Mouse (Mus musculus) liver, embryonic 15.5 days (tissue): Measurements from ENCODE around the gene Chrm3. TPM values are rescaled to one million over a fixed set of nuclear protein-coding genes. Genes with fewer than 3 reads are reported as not detected.

Experiments
- ATAC-seq: fragments of 200-750 bp; cut with Nextera tagmentation; 2 replicates; pipeline ENCODE4 v1.8.0; 2017; ENCODE audit warnings: moderate number of reproducible peaks, mild to moderate bottlenecking, moderate library complexity; ENCODE audit not compliant: insufficient read depth
- H3K27ac ChIP-seq: fragments of 300-500 bp; sonication (generic); replicated peaks from 2 replicates; pipeline ENCODE4 v1.5.1; 2015; ENCODE audit warnings: mild to moderate bottlenecking, inconsistent platforms
- H3K27me3 ChIP-seq: fragments of 300-500 bp; sonication (generic); 2 replicates; pipeline ENCODE4 v1.6.1; 2015; ENCODE audit warnings: mild to moderate bottlenecking, inconsistent platforms
- H3K36me3 ChIP-seq: fragments of 300-500 bp; sonication (generic); replicated peaks from 2 replicates; pipeline ENCODE4 v1.6.1; 2015; ENCODE audit warnings: moderate library complexity, mild to moderate bottlenecking, inconsistent platforms
- H3K4me1 ChIP-seq: fragments of 300-500 bp; sonication (generic); replicated peaks from 2 replicates; pipeline ENCODE4 v1.6.1; 2015; ENCODE audit warnings: inconsistent platforms
- H3K4me2 ChIP-seq: fragments of 300-500 bp; sonication (generic); 2 replicates; pipeline ENCODE4 v1.6.1; 2015; ENCODE audit warnings: moderate library complexity, mild to moderate bottlenecking, inconsistent platforms
- H3K4me3 ChIP-seq: fragments of 300-500 bp; sonication (generic); replicated peaks from 2 replicates; pipeline ENCODE4 v1.5.1; 2015; ENCODE audit warnings: mild to moderate bottlenecking, inconsistent platforms
- H3K9ac ChIP-seq: fragments of 300-500 bp; sonication (generic); 2 replicates; pipeline ENCODE4 v1.6.1; 2015; ENCODE audit warnings: moderate library complexity, mild to moderate bottlenecking, inconsistent platforms
- H3K9me3 ChIP-seq: fragments of 300-500 bp; sonication (generic); replicated peaks from 2 replicates; pipeline ENCODE4 v1.6.1; 2016; ENCODE audit warnings: inconsistent platforms
- WGBS: fragments of 180-500 bp; shearing (Covaris S2); methylation state at CpG from one replicate; pipeline ENCODE4 v1.1.7; 2015; ENCODE audit warnings: mixed read lengths; ENCODE audit not compliant: insufficient replicate concordance; 5-methylcytosine and 5-hydroxymethylcytosine counted together
- polyA plus RNA-seq: library from polyadenylated mRNA; unstranded; fragments of >200 nt; fragmentation: Nextera tagmentation; extraction: Ambion mirVana; gene quantifications from 2 replicates; pipeline ENCODE4 v1.2.1, GENCODE M21; 2015

Gene Chrm3
- polyA plus RNA-seq, 1 experiment from 2014 or later: not detected

- WGBS: 60% methylated on average over 2 of the region's 2 CpGs
- no peak for ATAC-seq
- H3K9ac ChIP-seq: no peak overlapping the region
- H3K4me3 ChIP-seq: no peak overlapping the region
- H3K9me3 ChIP-seq: no peaks in the 10 kb centered on the region
- H3K27ac ChIP-seq: no peak overlapping the region
- no peaks in the 10 kb centered on the region for H3K36me3 ChIP-seq
- H3K27me3 ChIP-seq: no peaks in the 10 kb centered on the region
- no peak overlapping the region for H3K4me2 ChIP-seq
- no peaks in the 10 kb centered on the region for H3K4me1 ChIP-seq
Observed at GRCm38 (mm10) chr13:9973742-9974321, 386.8 kb downstream of the Chrm3 start.

- Histone ChIP-seq H3K27ac (no peak overlapping the region), H3K36me3 (no peaks in the 10 kb centered on the region), H3K9ac (no peak overlapping the region), H3K4me2 (no peak overlapping the region), H3K9me3 (no peaks in the 10 kb centered on the region), H3K4me1 (no peaks in the 10 kb centered on the region), H3K27me3 (no peaks in the 10 kb centered on the region), H3K4me3 (no peak overlapping the region)
- ATAC-seq: no peak
- 54% methylated on average over 4 of the region's 4 CpGs for WGBS
Observed at GRCm38 (mm10) chr13:9971845-9972244, 388.8 kb downstream of the Chrm3 start.

GRCm38 (mm10) chr13:9952619-9953018 lies 408.0 kb downstream of the Chrm3 start:
- Histone ChIP-seq H3K4me2 (no peak overlapping the region), H3K9ac (no peak overlapping the region), H3K4me3 (no peak overlapping the region)

GRCm38 (mm10) chr13:9951376-9951775 lies 409.3 kb downstream of the Chrm3 start:
- H3K27me3 ChIP-seq: no peaks in the 10 kb centered on the region
- ATAC-seq: no peak
- no peaks in the 10 kb centered on the region for H3K36me3 ChIP-seq
- H3K4me2 ChIP-seq: no peak overlapping the region
- H3K9ac ChIP-seq: no peak overlapping the region
- no peaks in the 10 kb centered on the region for H3K9me3 ChIP-seq
- 58% methylated on average over 1 of the region's 1 CpGs for WGBS
- no peak overlapping the region for H3K4me3 ChIP-seq
- no peak overlapping the region for H3K27ac ChIP-seq
- H3K4me1 ChIP-seq: no peaks in the 10 kb centered on the region

More at GRCm38 (mm10) chr13:9952619-9953018, 408.0 kb downstream of the Chrm3 start:
- Histone ChIP-seq H3K27me3 (no peaks in the 10 kb centered on the region), H3K4me1 (no peaks in the 10 kb centered on the region), H3K9me3 (no peaks in the 10 kb centered on the region), H3K36me3 (no peaks in the 10 kb centered on the region), H3K27ac (no peak overlapping the region)
- ATAC-seq: no peak

- Histone ChIP-seq H3K36me3 (no peaks in the 10 kb centered on the region), H3K9ac (no peak overlapping the region), H3K4me2 (no peak overlapping the region), H3K9me3 (no peaks in the 10 kb centered on the region), H3K27me3 (no peaks in the 10 kb centered on the region), H3K4me3 (no peak overlapping the region), H3K4me1 (no peaks in the 10 kb centered on the region), H3K27ac (no peak overlapping the region)
- WGBS: 64% methylated on average over 4 of the region's 4 CpGs
- no peak for ATAC-seq
Observed at GRCm38 (mm10) chr13:9949091-9949490, 411.6 kb downstream of the Chrm3 start.

- H3K9ac ChIP-seq: no peak overlapping the region
- H3K36me3 ChIP-seq: no peaks in the 10 kb centered on the region
- H3K27me3 ChIP-seq: no peaks in the 10 kb centered on the region
- ATAC-seq: no peak
- H3K4me2 ChIP-seq: no peak overlapping the region
- no peak overlapping the region for H3K27ac ChIP-seq
- no peaks in the 10 kb centered on the region for H3K9me3 ChIP-seq
- no peak overlapping the region for H3K4me3 ChIP-seq
- WGBS: 30% methylated on average over 1 of the region's 1 CpGs
- H3K4me1 ChIP-seq: no peaks in the 10 kb centered on the region; the same call in 1 of the 2 replicates
Observed at GRCm38 (mm10) chr13:9940186-9940585, 420.5 kb downstream of the Chrm3 start.

- H3K4me1 ChIP-seq: no peaks in the 10 kb centered on the region; the same call in 1 of the 2 replicates
- 17% methylated on average over 3 of the region's 3 CpGs for WGBS
- no peaks in the 10 kb centered on the region for H3K27me3 ChIP-seq
- no peak overlapping the region for H3K4me3 ChIP-seq
- H3K27ac ChIP-seq: no peak overlapping the region
- H3K36me3 ChIP-seq: no peaks in the 10 kb centered on the region
- ATAC-seq: no peak
- no peak overlapping the region for H3K4me2 ChIP-seq
- H3K9ac ChIP-seq: no peak overlapping the region
- H3K9me3 ChIP-seq: no peaks in the 10 kb centered on the region
Observed at GRCm38 (mm10) chr13:9938798-9939485, 421.7 kb downstream of the Chrm3 start.

- no peak for ATAC-seq
Observed at GRCm38 (mm10) chr13:9932714-9933113, 427.9 kb downstream of the Chrm3 start.

GRCm38 (mm10) chr13:9930606-9931005 lies 430.0 kb downstream of the Chrm3 start:
- Histone ChIP-seq H3K27ac (no peak overlapping the region), H3K36me3 (no peaks in the 10 kb centered on the region), H3K9ac (no peak overlapping the region), H3K9me3 (no peaks in the 10 kb centered on the region), H3K4me1 (no peaks in the 10 kb centered on the region), H3K4me3 (no peak overlapping the region), H3K27me3 (no peaks in the 10 kb centered on the region), H3K4me2 (no peak overlapping the region)
- WGBS: 24% methylated on average over 1 of the region's 1 CpGs
- ATAC-seq: no peak

More at GRCm38 (mm10) chr13:9932714-9933113, 427.9 kb downstream of the Chrm3 start:
- no peaks in the 10 kb centered on the region for H3K27me3 ChIP-seq
- H3K4me1 ChIP-seq: no peaks in the 10 kb centered on the region
- no peak overlapping the region for H3K27ac ChIP-seq
- no peaks in the 10 kb centered on the region for H3K36me3 ChIP-seq
- no peak overlapping the region for H3K9ac ChIP-seq
- no peak overlapping the region for H3K4me2 ChIP-seq
- no peak overlapping the region for H3K4me3 ChIP-seq
- WGBS: 58% methylated on average over 4 of the region's 4 CpGs
- H3K9me3 ChIP-seq: no peaks in the 10 kb centered on the region

GRCm38 (mm10) chr13:9929978-9930377 lies 430.7 kb downstream of the Chrm3 start:
- 55% methylated on average over 2 of the region's 2 CpGs for WGBS
- H3K36me3 ChIP-seq: no peaks in the 10 kb centered on the region
- H3K9ac ChIP-seq: no peak overlapping the region
- H3K27me3 ChIP-seq: no peaks in the 10 kb centered on the region
- H3K4me1 ChIP-seq: no peaks in the 10 kb centered on the region
- H3K4me3 ChIP-seq: no peak overlapping the region
- ATAC-seq: no peak
- no peak overlapping the region for H3K27ac ChIP-seq
- H3K9me3 ChIP-seq: no peaks in the 10 kb centered on the region
- no peak overlapping the region for H3K4me2 ChIP-seq

GRCm38 (mm10) chr13:9921150-9921549 lies 439.5 kb downstream of the Chrm3 start:
- Histone ChIP-seq H3K4me3 (no peak overlapping the region), H3K9me3 (no peaks in the 10 kb centered on the region), H3K9ac (no peak overlapping the region), H3K27ac (no peak overlapping the region), H3K4me1 (no peaks in the 10 kb centered on the region), H3K36me3 (no peaks in the 10 kb centered on the region), H3K27me3 (no peaks in the 10 kb centered on the region), H3K4me2 (no peak overlapping the region)
- no peak for ATAC-seq
- WGBS: 21% methylated on average over 1 of the region's 1 CpGs

- no peaks in the 10 kb centered on the region for H3K9me3 ChIP-seq
- 59% methylated on average over 4 of the region's 4 CpGs for WGBS
- no peak for ATAC-seq
- no peak overlapping the region for H3K4me2 ChIP-seq
- H3K27me3 ChIP-seq: no peaks in the 10 kb centered on the region
- no peak overlapping the region for H3K4me3 ChIP-seq
- no peaks in the 10 kb centered on the region for H3K36me3 ChIP-seq
- H3K9ac ChIP-seq: no peak overlapping the region
- H3K27ac ChIP-seq: no peak overlapping the region
- no peaks in the 10 kb centered on the region for H3K4me1 ChIP-seq
Observed at GRCm38 (mm10) chr13:9912697-9913096, 447.9 kb downstream of the Chrm3 start.
